Mouse (Mus musculus) CH12.LX (cell line): ENCODE results near the gene Osgep. TPM values are rescaled to one million over a fixed set of nuclear protein-coding genes. Genes with fewer than 3 reads are reported as not detected.
A peak's percentile ranks its signal among the peaks of the same experiment; 100 is the strongest.

Experiments
- DNase-seq: peaks from one replicate; pipeline ENCODE4 v3.0.0-alpha.2; 2013; ENCODE audit errors: extremely low read depth
- H3K27ac ChIP-seq: 2 replicates; pipeline ENCODE4 v1.5.1; 2012; ENCODE audit warnings: low read depth, mild to moderate bottlenecking, control low read depth, moderate library complexity; ENCODE audit not compliant: insufficient read depth
- H3K27me3 ChIP-seq: replicated peaks from 2 replicates; pipeline ENCODE3; 2012; ENCODE audit warnings: inconsistent platforms
- H3K36me3 ChIP-seq, 2 experiments: replicated peaks in 1 of 2; 2 replicates each; pipeline versions ENCODE3 to v1.6.1; 2012; ENCODE audit warnings: inconsistent platforms in 1 of 2, low read length in 1 of 2, mild to moderate bottlenecking in 1 of 2, mixed read lengths in 1 of 2, moderate library complexity in 1 of 2; ENCODE audit not compliant: control insufficient read depth in 1 of 2, insufficient read depth in 1 of 2
- H3K4me1 ChIP-seq, 2 experiments: 2 replicates each; pipeline ENCODE4 v1.6.1; 2012; ENCODE audit warnings: inconsistent platforms in 1 of 2, moderate library complexity in 1 of 2; ENCODE audit not compliant: insufficient read depth in 2 of 2, control insufficient read depth in 1 of 2
- H3K4me2 ChIP-seq: 2 replicates; pipeline ENCODE4 v1.6.1; 2012; ENCODE audit warnings: low read depth, mild to moderate bottlenecking, control low read depth; ENCODE audit not compliant: poor library complexity, insufficient read depth, severe bottlenecking
- H3K4me3 ChIP-seq, 3 experiments: fragments of 150-350 bp in 1 of 3; sonication (generic) in 1 of 3; replicated peaks in 1 of 3; 2 replicates each; pipeline versions ENCODE3 to v1.5.1; 2011 to 2012; ENCODE audit warnings: low read depth in 2 of 3, low read length in 2 of 3, mild to moderate bottlenecking in 2 of 3, moderate library complexity in 2 of 3, control low read depth in 1 of 3, improper control_type of control experiment in 1 of 3, inconsistent platforms in 1 of 3, mixed read lengths in 1 of 3; ENCODE audit not compliant: poor library complexity in 1 of 3
- H3K79me2 ChIP-seq: replicated peaks from 2 replicates; pipeline ENCODE4 v1.6.1; 2012; ENCODE audit warnings: mild to moderate bottlenecking, moderate library complexity; ENCODE audit not compliant: control insufficient read depth, poor library complexity, insufficient read depth, severe bottlenecking; ENCODE audit errors: extremely low read depth
- H3K9ac ChIP-seq: 2 replicates; pipeline ENCODE4 v1.6.1; 2012; ENCODE audit warnings: low read depth, mild to moderate bottlenecking, control low read depth, moderate library complexity; ENCODE audit not compliant: insufficient read depth
- H3K9me3 ChIP-seq: replicated peaks from 2 replicates; pipeline ENCODE3; 2012; ENCODE audit warnings: low read length, inconsistent platforms, mixed read lengths
- CHD2 ChIP-seq: IDR thresholded peaks from 2 replicates; pipeline ENCODE4 v1.6.1; 2011; ENCODE audit warnings: low read length, improper control_type of control experiment
- E2F4 ChIP-seq: IDR thresholded peaks from 2 replicates; pipeline ENCODE4 v1.6.1; 2011; ENCODE audit warnings: low read depth, low read length, improper control_type of control experiment; ENCODE audit not compliant: insufficient replicate concordance
- ELF1 ChIP-seq: IDR thresholded peaks from 2 replicates; pipeline ENCODE4 v1.6.1; 2014; ENCODE audit warnings: low read depth, mild to moderate bottlenecking, inconsistent platforms, low read length, improper control_type of control experiment
- EP300 ChIP-seq: IDR thresholded peaks from 2 replicates; pipeline ENCODE4 v1.6.1; 2011; ENCODE audit warnings: low read length, improper control_type of control experiment
- ETS1 ChIP-seq: conservative IDR thresholded peaks from 2 replicates; pipeline ENCODE4 v1.6.1; 2012; ENCODE audit warnings: low read depth, mild to moderate bottlenecking, inconsistent platforms, low read length, improper control_type of control experiment, moderate library complexity
- GABPA ChIP-seq: IDR thresholded peaks from 2 replicates; pipeline ENCODE4 v1.6.1; 2012; ENCODE audit warnings: low read depth, low read length, improper control_type of control experiment, inconsistent platforms; ENCODE audit not compliant: insufficient replicate concordance
- IRF4 ChIP-seq: IDR thresholded peaks from 2 replicates; pipeline ENCODE4 v1.6.1; 2014; ENCODE audit warnings: low read depth, mild to moderate bottlenecking, inconsistent platforms, low read length, improper control_type of control experiment
- JUND ChIP-seq: conservative IDR thresholded peaks from 2 replicates; pipeline ENCODE4 v1.6.1; 2011; ENCODE audit warnings: low read depth, low read length, improper control_type of control experiment
- KAT2A ChIP-seq: IDR thresholded peaks from 2 replicates; pipeline ENCODE4 v1.6.1; 2012; ENCODE audit warnings: low read length, improper control_type of control experiment, inconsistent platforms; ENCODE audit not compliant: insufficient replicate concordance
- MAX ChIP-seq: IDR thresholded peaks from 2 replicates; pipeline ENCODE4 v1.6.1; 2011; ENCODE audit warnings: low read length, improper control_type of control experiment
- MEF2A ChIP-seq: IDR thresholded peaks from 2 replicates; pipeline ENCODE4 v1.6.1; 2014; ENCODE audit warnings: low read depth, mild to moderate bottlenecking, inconsistent platforms, low read length, improper control_type of control experiment, borderline replicate concordance
- MYC ChIP-seq: IDR thresholded peaks from 2 replicates; pipeline ENCODE4 v1.6.1; 2011; ENCODE audit warnings: low read depth, mild to moderate bottlenecking, improper control_type of control experiment, low read length
- PAX5 ChIP-seq: IDR thresholded peaks from 2 replicates; pipeline ENCODE4 v1.6.1; 2012; ENCODE audit warnings: low read length, inconsistent platforms, mixed read lengths
- RAD21 ChIP-seq: IDR thresholded peaks from 2 replicates; pipeline ENCODE4 v1.6.1; 2011; ENCODE audit warnings: low read depth, mild to moderate bottlenecking, low read length, improper control_type of control experiment, moderate library complexity
- RCOR1 ChIP-seq: conservative IDR thresholded peaks from 2 replicates; pipeline ENCODE4 v1.6.1; 2012; ENCODE audit warnings: low read depth, mild to moderate bottlenecking, inconsistent platforms, low read length, improper control_type of control experiment
- TBP ChIP-seq: conservative IDR thresholded peaks from 2 replicates; pipeline ENCODE4 v1.6.1; 2011; ENCODE audit warnings: low read depth, low read length, improper control_type of control experiment
- TCF12 ChIP-seq: IDR thresholded peaks from 2 replicates; pipeline ENCODE4 v1.6.1; 2014; ENCODE audit warnings: low read depth, mild to moderate bottlenecking, inconsistent platforms, low read length, improper control_type of control experiment
- UBTF ChIP-seq: IDR thresholded peaks from 2 replicates; pipeline ENCODE4 v1.6.1; 2012; ENCODE audit warnings: low read depth, mild to moderate bottlenecking, inconsistent platforms, low read length, improper control_type of control experiment, moderate library complexity
- USF1 ChIP-seq: IDR thresholded peaks from 2 replicates; pipeline ENCODE4 v1.6.1; 2014; ENCODE audit warnings: low read depth, mild to moderate bottlenecking, inconsistent platforms, low read length, improper control_type of control experiment
- ZC3H11A ChIP-seq: IDR thresholded peaks from 2 replicates; pipeline ENCODE4 v1.6.1; 2012; ENCODE audit warnings: low read depth, mild to moderate bottlenecking, inconsistent platforms, low read length, improper control_type of control experiment
- ZMIZ1 ChIP-seq: IDR thresholded peaks from 2 replicates; pipeline ENCODE4 v1.6.1; 2012; ENCODE audit warnings: low read depth, mild to moderate bottlenecking, inconsistent platforms, low read length, improper control_type of control experiment
- dilution Hi-C: fragments of 300-500 bp; cut with MboI; formaldehyde crosslinking; loops from 2 replicates; pipeline ENCODE4 v1.14.3; 2020; ENCODE audit warnings: low sequenced_read_pairs; ENCODE audit not compliant: extremely low pct_unique_long_range_greater_than_20kb, extremely low pct_ligation_motif_present
- in situ Hi-C: fragments of 300-500 bp; cut with MboI; formaldehyde crosslinking; loops from 3 replicates; pipeline ENCODE4 v1.14.3; 2019; ENCODE audit warnings: low sequenced_read_pairs, low pct_ligation_motif_present, low pct_unique_long_range_greater_than_20kb, mixed read lengths
- polyA plus RNA-seq: library from polyadenylated mRNA; unstranded; fragments of >175 nt; gene quantifications from 2 replicates; pipeline ENCODE4 v1.2.1, GENCODE M21; 2012; ENCODE audit warnings: low read depth; ENCODE audit not compliant: insufficient read length
- total RNA-seq, 2 experiments: library from RNA; depleted of rRNA; stranded (reverse); fragments of 300-350 nt in 1 of 2; fragments of >200 nt in 1 of 2; gene quantifications; 2 replicates each; pipeline ENCODE4 v1.2.3; 2012 to 2014

The Osgep gene
- total and polyA plus RNA-seq, 3 experiments = 41.7 to 88.7 (median 48.4) TPM

GRCm38 (mm10) chr14:50925111-50925920, 623 bp upstream of the Osgep start:
- Histone ChIP-seq H3K9me3 (no peaks in the 10 kb centered on the region), H3K4me1 (peaks cover 0 to 45% of the 10 kb centered on the region in 2 experiments; a peak in 2 of 4 replicates), H3K9ac (peak overlapping the region; percentile 61), H3K4me2 (peak overlapping the region; percentile 25), H3K4me3 (peak overlapping the region; percentile 73 to 97 (median 85)), H3K27ac (peak overlapping the region; percentile 88), H3K79me2 (peaks cover 19% of the 10 kb centered on the region), H3K36me3 (peaks cover 31 to 46% of the 10 kb centered on the region in 2 experiments)
- DNase-seq = peak; percentile 40
- in situ Hi-C loops = no loop called here
- dilution Hi-C loops = no loop called here
- TF ChIP-seq MYC (no peak), E2F4 (peak; percentile 9; the same call in 1 of the 2 replicates), MAX (no peak), ZMIZ1 (no peak), RAD21 (no peak), ETS1 (no peak), RCOR1 (no peak), MEF2A (peak; percentile 5; the same call in 1 of the 2 replicates), CHD2 (peak; percentile 59), UBTF (no peak), GABPA (no peak), KAT2A (no peak), ELF1 (peak; percentile 22; the same call in 1 of the 2 replicates), JUND (no peak), PAX5 (no peak), ZC3H11A (no peak), TBP (no peak), USF1 (no peak), TCF12 (no peak), EP300 (no peak), IRF4 (no peak)
- TF ChIP-seq, all 38 proteins: peak for 4
- H3K27me3 ChIP-seq = no peaks in the 10 kb centered on the region
